Mouse (Mus musculus): ENCODE results near the gene Gm4884. TPM values are rescaled to one million over a fixed set of nuclear protein-coding genes. Genes with fewer than 3 reads are reported as not detected.
"Not testable (repeated sequence)": the region's sequence is repeated elsewhere in the genome, so short reads cannot be mapped to it uniquely, and the experiment has no call there.

Gene Gm4884
- not detected in 2 replicates for polyA plus RNA-seq (2015; fragmentation: Nextera tagmentation; extraction: Ambion mirVana)

DNA sequence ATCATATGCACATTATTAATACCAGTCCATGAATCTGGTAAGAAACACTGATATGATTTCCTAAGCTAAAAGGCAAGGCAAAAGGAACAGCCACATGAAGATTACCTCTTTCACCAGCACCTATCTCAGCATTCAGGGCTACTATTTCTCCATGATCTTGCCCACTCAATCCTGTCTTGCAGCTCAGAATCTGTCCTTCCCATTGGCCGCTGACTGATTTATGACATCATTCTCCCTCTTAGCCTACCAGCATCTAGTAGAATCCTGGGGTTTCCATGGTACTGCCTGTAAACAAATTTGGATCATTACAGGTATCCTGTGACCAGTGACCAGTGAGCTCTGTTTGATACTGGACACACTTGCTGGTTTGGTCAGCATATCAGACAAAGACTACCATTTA lies at the start of gene Gm4884:
TSS of gene Gm4884 (plus strand) at position 301 of the 400 bp plus-strand sequence.
- H3K27me3 ChIP-seq (replicated peaks); H3K36me3 ChIP-seq; ATAC-seq (ENCODE audit: low FRiP score); H3K4me1 ChIP-seq; H3K9me3 ChIP-seq (replicated peaks); H3K27ac ChIP-seq (replicated peaks); H3K9ac ChIP-seq (replicated peaks); H3K4me2 ChIP-seq; H3K4me3 ChIP-seq (replicated peaks): not testable (repeated sequence)
- WGBS = 100% methylated on average over 1 of the region's 1 CpGs

DNA sequence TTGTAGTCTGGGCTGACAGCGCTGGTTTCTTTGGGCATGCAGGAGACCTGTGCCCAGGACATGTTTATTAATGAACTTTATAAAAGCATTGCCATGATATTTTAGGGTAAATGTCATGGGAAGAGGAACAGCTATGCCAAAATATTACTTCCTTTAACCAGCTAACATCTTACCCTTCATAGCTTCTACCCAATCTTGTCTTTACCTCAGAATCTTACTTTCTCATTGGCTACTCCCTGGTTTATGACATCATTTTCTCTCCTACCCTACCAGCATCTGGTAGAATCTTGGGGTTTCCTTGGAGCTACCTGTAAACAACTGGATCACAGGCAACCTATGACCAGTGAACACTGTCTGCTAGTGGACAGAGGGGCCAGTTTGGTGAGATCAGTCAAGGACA lies 45.3 kb upstream of the Gm4884 start, which contains the start of gene 4930433I11Rik:
TSS of gene 4930433I11Rik (plus strand) at position 301 of the 400 bp plus-strand sequence.
- no peak for ATAC-seq (ENCODE audit: low FRiP score)
- H3K4me3 ChIP-seq (replicated peaks) = no peak within 1 kb of the TSS
- H3K36me3 ChIP-seq = no peaks in the 10 kb centered on the region
- 83% methylated on average over 1 of the region's 1 CpGs for WGBS
- no peaks in the 10 kb centered on the region; the same call in 1 of the 2 replicates for H3K9me3 ChIP-seq (replicated peaks)
- H3K9ac ChIP-seq (replicated peaks) = no peak within 1 kb of the TSS
- no peak within 1 kb of the TSS for H3K27ac ChIP-seq (replicated peaks)
- H3K4me2 ChIP-seq = no peak within 1 kb of the TSS
- H3K4me1 ChIP-seq = no peaks in the 10 kb centered on the region
- H3K27me3 ChIP-seq (replicated peaks) = no peaks in the 10 kb centered on the region

DNA sequence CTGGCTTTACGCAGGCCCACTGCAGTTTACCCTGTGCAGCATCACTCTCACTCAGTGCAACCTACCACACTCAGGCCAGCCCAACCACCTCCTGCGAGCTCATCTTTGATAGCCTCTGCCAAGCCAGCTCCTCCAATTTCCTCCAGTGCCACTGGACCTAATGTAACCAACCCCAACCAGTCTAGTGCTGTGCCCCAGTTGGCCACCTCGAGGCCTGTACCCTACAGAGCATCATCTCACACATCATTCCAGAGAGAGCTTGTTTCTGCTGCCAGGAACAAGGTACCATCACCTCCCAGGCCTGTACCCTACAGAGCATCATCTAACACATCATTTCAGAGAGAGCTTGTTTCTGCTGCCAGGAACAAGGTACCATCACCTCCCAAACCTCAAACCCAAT lies 11.5 kb downstream of the Gm4884 start:
- not testable (repeated sequence) for H3K4me2 ChIP-seq; H3K9me3 ChIP-seq (replicated peaks)
- 69% methylated on average over 3 of the region's 3 CpGs for WGBS

More for the DNA sequence above, 11.5 kb downstream of the Gm4884 start:
- H3K27me3 ChIP-seq (replicated peaks); H3K36me3 ChIP-seq; H3K4me1 ChIP-seq; H3K9ac ChIP-seq (replicated peaks); ATAC-seq (ENCODE audit: low FRiP score); H3K4me3 ChIP-seq (replicated peaks); H3K27ac ChIP-seq (replicated peaks): not testable (repeated sequence)

Other genes with a start within 250 kb of the Gm4884 start
- gene Vstm2b, start 134.4 kb upstream of the Gm4884 start, polyA plus RNA-seq (2015; fragmentation: Nextera tagmentation; extraction: Ambion mirVana) = 27.2 and 38.3 TPM in 2 replicates
- not detected in 2 replicates for gene 4930433I11Rik, start 45.2 kb upstream of the Gm4884 start, polyA plus RNA-seq (2015; fragmentation: Nextera tagmentation; extraction: Ambion mirVana)
- gene Gm5592, start 121.1 kb downstream of the Gm4884 start, polyA plus RNA-seq (2015; fragmentation: Nextera tagmentation; extraction: Ambion mirVana) = not detected in 2 replicates

All from neural tube, embryonic 15.5 days (tissue).